Mouse (Mus musculus): ENCODE results near the gene Sod2.
"Not testable (repeated sequence)": the region's sequence is repeated elsewhere in the genome, so short reads cannot be mapped to it uniquely, and the experiment has no call there.

The Sod2 gene

DNA sequence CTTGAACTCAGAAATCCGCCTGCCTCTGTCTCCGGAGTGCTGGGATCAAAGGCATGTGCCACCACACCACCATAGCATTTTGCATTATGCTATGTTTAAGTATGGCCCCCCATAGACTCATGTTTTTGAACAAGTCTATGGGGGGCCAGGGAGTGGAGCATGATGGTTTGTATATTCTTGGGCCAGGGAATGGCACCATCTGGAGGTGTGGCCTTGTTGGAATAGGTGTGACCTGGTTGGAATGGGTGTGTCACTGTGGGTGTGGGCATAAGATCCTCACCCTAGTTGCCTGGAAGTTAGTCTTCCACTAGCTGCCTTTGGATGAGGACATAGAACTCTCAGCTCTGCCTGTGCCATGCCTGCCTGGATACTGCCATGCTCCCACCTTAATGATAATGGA lies at the start of gene Sod2:
Gene Sod2 (plus strand): TSS at position 301 of the 400 bp plus-strand sequence.
- DNase-seq (ENCODE audit: low spot score) = not testable (repeated sequence)

DNA sequence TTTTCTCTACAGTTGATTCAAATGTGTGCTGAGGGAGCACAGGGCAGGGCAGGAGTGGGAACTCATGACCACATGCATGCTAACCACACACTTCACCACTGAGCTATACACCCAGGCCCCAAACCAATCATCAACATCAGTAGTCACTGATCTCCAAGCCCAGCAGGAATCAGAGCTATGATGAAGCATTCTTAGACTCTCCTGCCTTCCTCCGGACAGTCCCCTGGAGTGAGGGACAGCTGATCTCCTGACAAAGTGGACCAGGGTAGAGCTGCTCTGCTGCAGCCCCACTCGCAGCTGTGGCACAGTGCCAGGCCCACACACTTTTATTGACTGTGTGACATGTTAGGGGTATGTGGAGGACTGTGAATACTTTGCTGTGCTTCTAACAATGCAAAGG lies 47.3 kb upstream of the Sod2 start:
- DNase-seq (ENCODE audit: low spot score) = not testable (repeated sequence)

DNA sequence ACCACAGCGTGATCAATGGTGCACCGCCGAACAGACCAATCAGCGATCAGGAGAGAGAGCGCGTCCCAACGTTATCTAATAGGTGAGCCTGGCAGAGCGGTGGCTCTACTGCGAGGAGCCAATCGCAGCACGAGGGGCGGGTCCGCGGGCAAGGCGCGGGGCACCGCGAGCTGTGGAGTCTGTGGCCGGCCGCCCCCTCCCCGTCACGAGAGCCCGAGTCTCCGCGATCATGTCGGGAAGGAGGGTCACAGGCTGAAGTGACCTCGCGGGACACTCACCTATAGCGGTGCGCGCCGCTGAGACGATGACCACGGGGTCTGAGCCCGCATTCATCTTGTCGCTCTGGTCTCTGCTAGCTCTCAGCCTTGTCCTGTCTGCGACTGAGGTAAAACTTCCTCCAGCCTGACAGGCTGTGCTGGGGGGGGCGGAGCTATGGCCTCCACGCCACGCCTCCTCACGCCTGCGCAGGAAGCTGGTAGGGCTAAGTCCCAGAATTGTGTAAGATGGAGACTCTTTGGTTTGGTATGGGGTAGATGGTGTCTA lies 46.2 kb upstream of the Sod2 start, which contains the start of gene Acat2:
Gene Acat2 (minus strand): TSS at position 417 of the 543 bp plus-strand sequence.
- peak; percentile 95 for DNase-seq (ENCODE audit: low spot score)

DNA sequence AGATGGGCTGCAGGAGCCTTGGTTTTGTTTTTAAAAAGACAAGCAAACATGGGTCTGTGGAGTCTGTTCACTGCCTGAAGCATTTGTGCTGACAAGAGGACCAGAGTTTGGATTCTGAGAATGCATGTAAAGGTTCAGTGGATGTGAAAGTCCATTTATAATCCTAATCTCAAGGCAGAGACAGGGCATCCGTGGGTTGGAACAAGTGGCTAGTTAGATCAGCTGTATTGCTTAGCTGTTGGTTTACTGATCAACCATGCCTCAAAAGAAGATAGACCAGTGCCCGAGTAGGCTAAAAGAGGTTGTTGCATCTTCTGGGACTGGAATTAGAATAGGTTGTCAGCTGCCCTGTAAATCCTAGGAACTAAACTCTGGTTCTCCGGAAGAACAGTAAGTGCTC lies 43.2 kb upstream of the Sod2 start:
- no peak for DNase-seq (ENCODE audit: low spot score)

DNA sequence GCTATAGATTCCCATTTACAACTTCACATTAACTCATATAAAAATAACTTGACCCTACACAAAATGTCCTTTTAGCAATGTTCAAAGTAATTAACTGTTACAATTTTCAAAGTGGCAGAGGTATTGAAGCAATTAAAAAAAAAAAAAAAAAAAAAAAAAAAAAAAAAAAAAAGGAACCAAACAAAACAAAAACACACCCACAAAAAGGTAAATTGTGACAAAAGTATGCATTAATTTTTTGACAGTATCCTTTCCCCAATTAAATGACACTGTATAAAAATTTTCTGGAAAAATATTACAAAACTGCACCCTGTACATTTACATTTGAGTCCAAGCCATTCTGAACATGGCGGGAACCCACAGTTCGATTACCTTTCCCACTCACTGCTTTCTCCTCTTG lies 39.5 kb upstream of the Sod2 start:
- no peak for DNase-seq (ENCODE audit: low spot score)

DNA sequence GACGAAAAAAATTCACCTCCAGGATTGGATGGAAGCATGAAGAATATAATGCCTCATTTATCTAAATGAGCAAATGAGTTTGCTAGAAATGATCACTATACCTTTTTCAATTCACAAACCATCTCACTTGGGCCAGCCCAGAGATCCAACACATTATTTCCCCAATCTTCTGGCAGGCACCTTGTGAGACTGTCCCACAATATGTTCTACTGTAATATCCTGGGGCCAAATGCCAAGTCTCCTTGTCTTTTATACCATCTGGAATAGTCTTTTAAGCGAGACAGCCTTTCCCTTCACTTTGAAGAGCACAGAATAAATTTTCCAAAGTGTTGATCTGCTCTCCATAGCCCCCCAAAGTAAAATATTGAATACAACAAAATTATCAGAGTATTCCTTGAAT lies 32.8 kb upstream of the Sod2 start:
- no peak for DNase-seq (ENCODE audit: low spot score)

DNA sequence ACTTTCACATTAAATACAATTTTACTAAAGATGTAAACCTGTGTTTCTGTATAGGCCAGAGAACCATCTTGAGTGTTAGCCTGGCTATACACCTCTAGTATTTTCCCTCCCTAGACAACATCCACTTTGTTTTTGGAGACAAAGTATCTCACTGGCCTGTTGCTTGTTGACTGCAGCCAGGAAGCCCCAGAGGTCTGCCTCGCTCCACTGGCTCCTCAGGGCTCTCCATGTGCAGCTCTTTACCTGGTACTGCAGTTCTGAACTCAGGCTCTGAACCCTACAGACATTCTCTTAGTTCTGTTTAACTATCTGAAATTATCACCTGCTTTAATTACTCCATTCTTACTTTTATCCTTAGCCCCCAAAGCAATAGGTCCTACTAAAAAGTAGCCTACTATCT lies 28.1 kb upstream of the Sod2 start:
- no peak for DNase-seq (ENCODE audit: low spot score)

DNA sequence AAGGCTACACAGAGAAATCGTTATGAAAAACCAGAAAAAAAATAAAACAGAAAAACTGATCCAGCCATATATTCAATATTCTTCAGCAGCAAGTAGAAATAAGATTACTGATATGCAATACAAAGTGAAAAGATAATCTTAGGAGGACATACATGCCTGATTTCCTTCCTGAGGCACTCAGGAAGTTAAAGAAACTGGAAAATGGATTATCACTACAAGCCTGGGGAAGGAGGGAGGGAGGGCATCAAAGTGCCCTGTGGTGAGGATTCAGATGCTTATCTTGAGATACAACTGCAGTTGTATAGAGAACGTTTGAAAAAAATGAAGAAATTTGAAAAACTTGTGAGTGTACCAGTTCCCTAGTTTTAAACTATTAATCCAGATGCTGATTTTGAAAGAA lies 22.7 kb upstream of the Sod2 start:
- DNase-seq (ENCODE audit: low spot score) = no peak

DNA sequence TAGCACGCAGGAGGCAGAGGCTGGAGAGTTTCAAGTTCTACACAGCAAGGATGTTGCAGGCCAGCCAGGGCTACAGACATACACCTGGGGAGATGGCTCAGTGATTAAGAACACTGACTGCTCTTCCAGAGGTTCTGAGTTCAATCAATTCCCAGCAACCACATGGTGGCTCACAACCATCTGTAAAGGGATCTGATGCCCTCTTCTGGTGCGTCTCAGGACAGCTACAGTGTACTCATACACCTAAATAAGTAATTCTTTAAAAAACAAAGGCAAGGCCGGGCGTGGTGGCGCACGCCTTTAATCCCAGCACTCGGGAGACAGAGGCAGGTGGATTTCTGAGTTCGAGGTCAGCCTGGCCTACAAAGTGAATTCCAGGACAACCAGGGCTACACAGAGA lies 18.6 kb upstream of the Sod2 start:
- not testable (repeated sequence) for DNase-seq (ENCODE audit: low spot score)

DNA sequence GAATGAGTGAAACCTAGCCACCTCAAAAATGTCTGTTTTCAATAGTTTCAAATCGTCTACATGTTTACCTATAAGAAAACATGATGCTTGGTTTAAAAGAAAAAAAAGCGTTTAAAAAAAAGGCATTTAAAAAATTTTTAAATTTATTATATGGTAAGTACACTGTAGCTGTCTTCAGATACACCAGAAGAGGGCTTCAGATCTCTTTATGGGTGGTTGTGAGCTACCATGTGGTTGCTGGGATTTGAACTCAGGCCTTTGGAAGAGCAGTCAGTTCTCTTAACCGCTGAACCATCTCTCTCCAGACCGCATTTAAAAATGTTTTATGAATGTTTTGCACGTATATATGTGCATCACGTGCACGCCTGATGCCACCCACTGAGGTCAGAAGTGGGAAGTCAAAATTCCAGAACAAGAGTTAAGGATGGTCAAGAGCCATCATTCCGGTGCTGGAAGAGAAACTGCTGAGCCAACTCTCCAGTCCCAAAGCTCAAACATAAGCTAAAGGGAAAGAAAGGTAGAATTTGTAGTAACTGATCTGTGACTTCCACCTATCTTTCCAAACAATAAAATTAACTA lies 16.0 kb upstream of the Sod2 start:
- no peak for DNase-seq (ENCODE audit: low spot score)

DNA sequence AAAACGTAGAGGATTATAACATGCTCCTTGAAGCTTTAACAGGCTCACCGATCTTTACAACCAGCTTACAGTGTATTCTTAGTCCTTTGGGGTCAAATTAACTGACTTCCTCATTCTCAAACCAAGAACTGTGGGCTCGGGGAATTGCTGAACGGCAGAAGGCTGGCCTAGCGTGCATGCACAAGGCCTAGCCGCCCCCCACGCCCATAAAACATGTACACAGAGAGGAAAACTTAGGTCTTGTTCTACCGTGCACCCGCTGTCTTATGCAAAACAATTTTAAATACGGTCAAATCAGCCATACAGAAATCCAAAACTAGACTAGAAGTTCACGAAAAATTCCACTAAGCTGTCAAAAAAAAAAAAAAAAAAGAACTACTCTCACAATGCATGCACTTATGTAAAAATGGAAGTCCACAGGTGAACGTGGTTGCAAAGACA lies 15.4 kb upstream of the Sod2 start:
- peak; percentile 51 for DNase-seq (ENCODE audit: low spot score)

DNA sequence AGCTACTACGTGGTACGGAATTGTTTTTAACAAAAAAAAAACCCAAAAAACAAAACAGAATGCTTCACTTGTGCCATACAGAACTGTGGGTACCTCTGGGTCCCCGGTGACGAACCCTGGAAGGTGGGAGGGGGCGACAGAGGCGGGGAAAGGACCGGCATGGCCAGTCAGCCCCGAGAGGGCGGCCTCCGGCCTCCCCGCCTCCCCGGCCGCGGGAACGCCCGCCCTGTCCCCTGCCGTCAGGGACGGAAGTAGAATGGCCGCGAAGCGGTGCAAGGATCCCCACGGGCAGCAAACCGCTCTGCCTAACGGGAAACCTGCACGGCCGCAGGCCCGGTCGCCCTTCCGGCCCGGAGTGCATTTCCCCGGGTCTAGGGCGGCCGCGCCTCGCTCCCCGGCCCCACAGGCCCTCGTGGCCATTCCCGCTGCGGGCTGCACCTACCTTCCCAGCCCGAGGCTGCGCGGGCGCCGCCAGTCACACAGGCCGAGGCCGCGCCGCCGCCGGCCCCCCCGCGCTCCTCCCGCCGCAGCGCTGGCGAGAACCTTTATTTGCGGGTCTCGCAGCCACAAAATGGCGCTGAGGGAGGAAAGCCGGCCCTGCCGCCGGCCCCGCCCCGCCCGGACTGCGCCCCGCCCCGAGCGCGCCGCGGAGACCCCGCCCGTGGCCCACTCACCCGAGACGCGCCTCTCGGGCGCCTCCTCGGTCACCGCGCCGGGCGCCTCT lies 14.8 kb upstream of the Sod2 start:
- DNase-seq (ENCODE audit: low spot score) = peak; percentile 93

DNA sequence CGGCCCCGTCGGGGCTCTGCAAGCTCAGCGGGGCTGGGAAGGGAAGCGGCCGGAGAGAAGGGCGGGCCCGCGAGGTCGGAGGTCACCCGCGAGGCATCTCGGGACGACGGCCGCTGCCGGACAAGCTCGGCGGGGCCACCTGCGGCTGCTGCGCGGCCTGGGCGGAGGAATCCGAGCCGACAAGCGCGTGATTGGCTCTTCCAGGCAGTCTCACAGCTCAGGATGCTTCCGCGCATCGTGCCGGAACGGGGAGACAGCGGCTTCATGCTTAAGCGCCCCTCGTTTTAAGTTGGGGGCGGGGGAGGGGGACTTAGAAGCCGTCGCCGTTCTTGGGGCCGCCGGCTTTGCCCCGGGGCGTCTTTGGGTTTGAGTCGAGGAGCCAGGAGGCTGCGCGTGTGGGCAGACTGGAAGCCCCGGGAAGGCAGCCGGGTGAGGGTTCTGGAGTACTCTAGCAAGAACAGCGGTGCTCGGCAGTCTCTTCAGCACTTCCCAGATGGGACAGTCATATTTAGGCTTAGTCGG lies 14.1 kb upstream of the Sod2 start:
- DNase-seq (ENCODE audit: low spot score) = peak; percentile 96

DNA sequence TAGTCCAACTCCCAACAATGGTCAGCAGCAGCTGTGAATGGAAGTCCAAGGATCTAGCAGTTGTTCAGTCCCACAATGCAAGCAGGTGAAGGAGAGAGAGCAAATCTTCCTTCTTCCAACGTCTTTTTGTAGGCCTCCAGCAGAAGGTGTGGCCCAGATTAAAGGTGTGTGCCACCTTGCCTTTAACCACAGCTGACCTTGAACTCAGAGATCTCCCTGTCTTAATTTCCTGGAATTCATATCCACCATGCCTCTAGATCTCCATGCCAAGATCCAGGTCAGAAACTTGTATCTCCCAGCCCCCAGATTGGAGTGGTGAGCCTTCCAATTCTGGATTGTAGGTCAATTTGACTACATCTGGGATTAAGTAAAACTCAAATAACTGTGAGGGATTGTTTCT lies 12.6 kb upstream of the Sod2 start, which contains the start of gene Wtap:
Gene Wtap (minus strand): TSS at position 101 of the 400 bp plus-strand sequence.
- DNase-seq (ENCODE audit: low spot score) = no peak

DNA sequence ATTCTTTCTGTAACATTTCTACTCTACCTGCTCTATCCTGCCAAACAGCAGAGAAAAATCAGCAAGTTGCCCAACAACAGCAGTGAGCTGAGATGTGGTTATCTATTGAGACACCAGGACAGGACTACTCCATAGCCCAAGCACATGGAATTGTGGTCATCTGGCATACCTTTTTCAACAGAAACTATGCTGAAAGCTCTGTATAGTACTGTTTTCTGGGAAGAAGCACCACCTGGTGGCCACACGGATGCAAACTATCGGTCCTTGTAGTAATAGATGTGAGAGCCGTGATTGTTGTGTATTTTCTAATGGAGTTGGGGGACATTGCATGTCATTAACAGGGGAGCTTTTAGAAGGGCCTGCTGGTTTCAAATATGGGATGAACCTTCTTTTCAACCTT lies 10.3 kb upstream of the Sod2 start:
- DNase-seq (ENCODE audit: low spot score) = no peak

DNA sequence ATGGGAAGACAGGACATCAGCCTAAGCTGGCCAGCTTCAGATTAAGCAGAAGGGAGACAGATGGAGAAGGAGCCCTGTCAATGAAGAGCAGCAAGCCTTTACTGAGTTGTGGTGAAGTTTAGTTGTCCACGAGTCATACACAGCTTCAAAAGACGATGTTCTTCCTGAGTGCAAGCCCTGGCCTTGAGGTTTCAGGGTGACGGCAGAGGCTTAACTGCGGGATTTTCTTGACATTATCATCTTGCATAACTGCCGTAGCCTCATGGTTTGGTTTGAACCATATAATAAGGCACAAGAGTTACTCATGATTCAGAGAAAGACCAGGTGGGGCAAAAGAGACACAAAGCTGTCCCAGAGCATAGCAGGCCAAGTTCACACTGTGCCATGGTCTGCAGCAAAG lies 8.8 kb upstream of the Sod2 start:
- no peak for DNase-seq (ENCODE audit: low spot score)

DNA sequence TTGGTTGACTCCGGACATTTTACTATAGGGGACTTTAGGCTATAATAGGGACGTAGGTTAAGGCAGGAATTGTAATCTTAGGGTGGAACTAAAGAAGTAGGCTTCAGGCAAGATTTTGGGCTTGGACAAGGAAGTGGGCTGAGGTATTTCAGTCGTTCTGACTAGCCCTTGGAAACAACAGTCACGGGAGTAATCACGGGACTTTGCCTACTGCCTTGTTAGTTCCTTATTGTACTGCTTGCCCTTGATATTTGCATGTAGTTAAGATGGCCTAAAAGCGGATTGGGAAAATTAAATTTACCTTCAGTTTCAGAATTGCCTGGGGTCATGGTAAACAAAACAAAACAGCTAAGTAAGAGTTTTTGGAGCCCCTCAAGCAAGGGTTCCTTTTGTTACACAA lies 7.6 kb upstream of the Sod2 start:
- no peak for DNase-seq (ENCODE audit: low spot score)

DNA sequence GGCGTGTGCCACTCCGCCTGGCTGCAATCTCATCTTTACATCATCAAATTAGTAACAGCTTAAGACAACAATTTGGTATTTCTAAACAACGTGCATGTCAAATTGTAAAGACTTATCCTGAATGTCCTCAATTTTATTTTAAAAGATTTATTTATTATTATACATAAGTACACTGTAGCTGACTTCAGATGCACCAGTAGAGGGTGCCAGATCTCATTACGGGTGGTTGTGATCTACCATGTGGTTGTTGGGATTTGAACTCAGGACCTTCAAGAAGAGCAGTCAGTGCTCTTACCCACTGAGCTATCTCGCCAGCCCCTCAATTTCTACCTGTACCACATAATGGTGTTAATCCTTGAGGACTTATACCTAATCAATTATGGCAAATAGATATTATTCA lies 4.4 kb upstream of the Sod2 start:
- not testable (repeated sequence) for DNase-seq (ENCODE audit: low spot score)

DNA sequence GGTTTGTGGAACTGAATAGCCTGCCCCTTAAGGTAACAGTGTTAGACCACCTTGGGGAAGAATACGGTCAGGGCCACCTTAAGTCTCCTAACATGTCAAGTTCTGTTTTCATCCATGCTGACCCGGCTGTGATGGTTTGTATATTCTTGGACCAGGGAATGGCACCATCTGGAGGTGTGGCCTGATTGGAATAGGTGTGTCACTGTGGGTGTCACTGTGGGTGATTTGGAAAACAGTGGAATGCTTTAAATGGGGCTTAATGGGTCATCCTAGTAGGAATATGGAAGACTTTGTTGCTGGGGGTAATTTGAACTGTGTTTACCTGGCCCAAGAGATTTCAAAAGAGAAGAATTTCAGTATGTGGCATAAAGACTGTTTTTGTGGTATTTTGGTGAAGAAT lies 2.2 kb upstream of the Sod2 start:
- not testable (repeated sequence) for DNase-seq (ENCODE audit: low spot score)

DNA sequence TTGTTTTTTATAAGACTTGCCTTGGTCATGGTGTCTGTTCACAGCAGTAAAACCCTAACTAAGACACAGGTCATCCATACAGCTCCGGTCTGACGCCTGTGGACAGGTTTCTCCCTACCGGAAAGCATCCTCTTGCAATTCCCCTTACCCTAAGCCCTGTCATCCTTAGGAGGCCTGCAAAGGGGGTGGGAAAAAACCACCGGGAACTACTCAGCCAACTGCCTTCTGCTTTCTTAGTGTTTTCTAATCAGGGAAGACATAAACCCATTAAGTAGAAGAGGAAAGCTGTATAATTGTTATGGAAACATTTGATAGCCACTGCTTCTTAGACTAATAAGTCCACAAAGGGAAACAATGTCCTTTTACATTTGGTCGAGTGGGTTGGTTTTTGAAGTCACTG lies 338 bp downstream of the Sod2 start:
- no peak for DNase-seq (ENCODE audit: low spot score)

DNA sequence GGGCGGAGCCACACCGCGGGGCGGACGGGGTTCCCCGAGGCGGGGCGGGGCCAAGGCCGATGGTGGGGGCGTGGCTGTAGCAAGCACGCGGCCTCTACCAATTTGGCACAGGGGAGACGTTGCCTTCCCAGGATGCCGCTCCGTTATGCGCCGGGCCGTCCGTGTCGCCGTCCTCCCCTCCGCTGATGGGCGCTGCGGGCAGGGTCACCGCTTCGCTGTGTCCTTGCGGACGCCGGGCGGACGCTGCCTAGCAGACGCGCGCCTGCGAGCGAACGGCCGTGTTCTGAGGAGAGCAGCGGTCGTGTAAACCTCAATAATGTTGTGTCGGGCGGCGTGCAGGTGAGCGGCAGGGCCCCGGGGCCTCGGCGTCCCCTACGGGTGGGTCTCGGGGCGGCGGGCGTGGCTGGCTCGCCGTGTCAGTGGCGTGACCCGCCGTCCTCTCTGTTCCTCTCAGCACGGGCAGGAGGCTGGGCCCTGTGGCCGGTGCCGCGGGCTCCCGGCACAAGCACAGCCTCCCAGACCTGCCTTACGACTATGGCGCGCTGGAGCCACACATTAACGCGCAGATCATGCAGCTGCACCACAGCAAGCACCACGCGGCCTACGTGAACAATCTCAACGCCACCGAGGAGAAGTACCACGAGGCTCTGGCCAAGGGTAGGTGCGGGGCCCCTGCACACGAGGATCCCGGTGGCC lies 1.2 kb downstream of the Sod2 start:
- peak; percentile 98 for DNase-seq (ENCODE audit: low spot score)

DNA sequence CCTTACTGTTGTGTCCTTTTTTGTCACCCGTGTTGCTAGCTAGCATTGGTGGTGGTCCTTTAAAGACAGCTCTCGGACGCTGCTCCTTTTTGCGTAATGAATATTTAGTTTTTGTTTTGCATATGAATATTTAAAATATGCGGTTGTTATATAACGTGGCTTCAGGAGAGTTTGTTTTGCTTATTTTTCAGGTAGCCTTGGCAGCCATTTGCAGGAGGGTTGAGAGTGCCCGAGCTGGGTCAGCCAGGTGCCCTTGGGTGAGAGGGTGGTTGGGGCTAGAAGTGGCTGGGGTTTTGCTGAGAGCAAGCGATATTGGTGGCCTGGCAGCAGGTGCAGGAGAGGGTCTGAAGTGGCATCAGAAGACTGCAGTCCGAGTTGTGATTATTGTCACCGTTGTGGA lies 1.9 kb downstream of the Sod2 start:
- no peak for DNase-seq (ENCODE audit: low spot score)

DNA sequence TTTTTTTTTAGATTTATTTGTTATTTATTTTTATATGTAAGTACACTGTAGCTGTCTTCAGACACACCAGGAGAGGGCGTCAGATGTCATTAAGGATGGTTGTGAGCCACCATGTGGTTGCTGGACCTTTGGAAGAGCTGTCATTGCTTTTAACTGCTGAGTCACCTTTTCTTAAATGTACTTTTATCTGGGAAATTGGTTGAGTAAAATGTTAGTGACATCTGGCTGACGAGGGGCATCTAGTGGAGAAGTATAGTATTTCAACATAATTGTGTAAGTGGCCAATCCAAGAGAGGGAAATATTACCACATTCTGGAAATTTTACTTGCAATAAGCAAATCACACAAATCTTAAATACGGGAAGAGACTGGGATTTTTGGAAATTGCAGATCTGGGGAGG lies 3.2 kb downstream of the Sod2 start:
- DNase-seq (ENCODE audit: low spot score) = peak; percentile 37
